Mouse (Mus musculus) intestine, embryonic 15.5 days (tissue): ENCODE measurements around the gene Gm28729. TPM values are rescaled to one million over a fixed set of nuclear protein-coding genes. Genes with fewer than 3 reads are reported as not detected.
"Not testable (repeated sequence)": the region's sequence is repeated elsewhere in the genome, so short reads cannot be mapped to it uniquely, and the experiment has no call there.

ENCODE experiments used
- ATAC-seq: fragments of 200-750 bp; cut with Nextera tagmentation; 2 replicates; pipeline ENCODE4 v1.8.0; 2017; ENCODE audit warnings: moderate TSS enrichment, moderate library complexity
- H3K27ac ChIP-seq: fragments of 300-500 bp; sonication (generic); 2 replicates; pipeline ENCODE4 v1.5.1; 2015; ENCODE audit warnings: mild to moderate bottlenecking, inconsistent platforms
- H3K27me3 ChIP-seq: fragments of 300-500 bp; sonication (generic); replicated peaks from 2 replicates; pipeline ENCODE4 v1.6.1; 2015; ENCODE audit warnings: inconsistent platforms
- H3K36me3 ChIP-seq: fragments of 300-500 bp; sonication (generic); 2 replicates; pipeline ENCODE4 v1.6.1; 2015; ENCODE audit warnings: inconsistent platforms
- H3K4me1 ChIP-seq: fragments of 300-500 bp; sonication (generic); replicated peaks from 2 replicates; pipeline ENCODE4 v1.6.1; 2015; ENCODE audit warnings: inconsistent platforms
- H3K4me2 ChIP-seq: fragments of 300-500 bp; sonication (generic); replicated peaks from 2 replicates; pipeline ENCODE4 v1.6.1; 2015; ENCODE audit warnings: mild to moderate bottlenecking, inconsistent platforms
- H3K4me3 ChIP-seq: fragments of 300-500 bp; sonication (generic); replicated peaks from 2 replicates; pipeline ENCODE4 v1.5.1; 2015; ENCODE audit warnings: inconsistent platforms
- H3K9ac ChIP-seq: fragments of 300-500 bp; sonication (generic); 2 replicates; pipeline ENCODE4 v1.6.1; 2015; ENCODE audit warnings: inconsistent platforms
- H3K9me3 ChIP-seq: fragments of 300-500 bp; sonication (generic); 2 replicates; pipeline ENCODE4 v1.6.1; 2016; ENCODE audit warnings: inconsistent platforms
- WGBS: fragments of 180-500 bp; shearing (Covaris S2); methylation state at CpG from one replicate; pipeline ENCODE4 v1.1.7; 2015; 5-methylcytosine and 5-hydroxymethylcytosine counted together
- polyA plus RNA-seq: library from polyadenylated mRNA; unstranded; fragments of >200 nt; fragmentation: Nextera tagmentation; extraction: Ambion mirVana; gene quantifications from 2 replicates; pipeline ENCODE4 v1.2.1, GENCODE M21; 2015

Gene Gm28729
- polyA plus RNA-seq, 1 experiment from 2014 or later = not detected

DNA sequence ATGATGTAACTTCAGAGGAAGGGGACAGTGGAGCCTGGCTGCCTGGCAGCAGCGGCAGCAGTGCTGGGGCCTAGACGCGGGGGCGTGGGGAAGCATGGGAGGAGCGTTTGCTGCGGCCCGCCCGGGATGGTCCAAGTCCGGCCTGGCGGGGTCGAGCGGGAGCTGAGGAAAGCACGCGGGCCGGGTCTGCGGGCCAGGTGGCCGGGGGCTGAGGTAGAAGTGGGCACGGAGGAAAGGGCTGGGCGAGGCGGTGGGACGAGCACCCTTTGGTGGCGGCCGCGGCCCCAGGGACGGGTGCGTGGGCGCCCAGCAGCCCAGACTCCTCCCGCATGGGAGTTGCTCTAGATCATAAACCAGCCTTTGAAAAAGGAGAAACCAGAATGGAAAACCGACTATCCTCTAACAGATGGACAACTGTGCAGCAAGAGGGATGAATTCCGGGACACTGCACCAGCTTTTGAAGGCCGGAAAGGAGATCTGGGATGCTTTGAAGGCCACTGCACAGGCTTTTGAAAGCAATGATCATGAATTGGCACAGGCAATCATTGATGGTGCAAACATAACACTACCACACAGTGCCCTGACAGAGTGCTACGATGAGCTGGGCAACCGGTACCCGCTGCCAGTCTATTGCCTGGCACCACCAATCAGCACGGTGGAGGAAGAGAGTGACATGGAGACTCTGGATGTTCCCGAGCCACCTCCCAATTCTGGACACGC lies 12.0 kb upstream of the Gm28729 start:
- no peaks in the 10 kb centered on the region for H3K9me3 ChIP-seq
- WGBS = 19% methylated on average over 37 of the region's 37 CpGs
- H3K4me3 ChIP-seq = peak overlapping the region; percentile 55
- no peaks in the 10 kb centered on the region for H3K36me3 ChIP-seq
- peak overlapping the region; percentile 88 for H3K4me2 ChIP-seq
- H3K27ac ChIP-seq = peak overlapping the region; percentile 81
- H3K4me1 ChIP-seq = peaks cover 18% of the 10 kb centered on the region
- peak overlapping the region; percentile 71 for H3K9ac ChIP-seq
- peak; percentile 93 for ATAC-seq
- no peaks in the 10 kb centered on the region for H3K27me3 ChIP-seq

DNA sequence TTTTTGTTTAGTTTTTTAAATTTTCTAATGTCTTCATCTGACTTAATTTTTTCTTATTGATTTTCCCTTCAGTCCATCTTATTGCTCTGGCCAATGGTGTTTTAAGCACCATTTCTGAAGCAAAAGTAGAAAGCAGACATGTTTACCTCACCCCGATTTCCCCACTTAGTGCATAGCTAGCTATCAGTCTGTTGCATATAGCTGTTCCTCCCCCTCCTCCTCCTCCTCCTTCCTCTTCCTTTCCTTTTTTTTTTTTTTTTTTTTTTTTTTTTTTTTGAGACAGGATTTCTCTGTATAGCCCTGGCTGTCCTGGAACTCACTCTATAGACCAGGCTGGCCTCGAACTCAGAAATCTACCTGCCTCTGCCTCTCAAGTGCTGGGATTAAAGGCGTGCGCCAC lies 11.0 kb upstream of the Gm28729 start:
- H3K27me3 ChIP-seq, H3K9ac ChIP-seq, ATAC-seq, H3K27ac ChIP-seq, H3K36me3 ChIP-seq, H3K9me3 ChIP-seq, H3K4me3 ChIP-seq, H3K4me2 ChIP-seq: not testable (repeated sequence)
- 91% methylated on average over 4 of the region's 4 CpGs for WGBS
- peaks cover 18% of the 10 kb centered on the region for H3K4me1 ChIP-seq

DNA sequence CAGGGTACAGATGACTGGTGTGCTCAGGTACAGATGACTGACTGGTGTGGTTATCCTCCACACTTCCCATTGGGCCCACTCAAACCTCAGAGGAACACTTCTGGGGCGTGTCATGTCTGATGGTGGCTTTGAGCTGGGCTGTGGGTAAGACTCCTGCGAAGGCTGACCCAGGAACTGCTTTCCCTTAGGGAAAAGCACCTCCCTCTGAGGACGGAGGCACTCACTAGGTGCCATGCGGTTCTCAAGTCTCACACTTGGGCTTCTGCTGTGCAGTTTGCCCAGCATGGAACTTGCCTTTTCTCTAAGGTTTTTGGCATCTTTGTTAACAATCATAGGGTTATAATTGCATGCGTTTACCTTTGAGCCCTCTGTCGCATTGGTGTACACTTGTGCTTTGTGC lies 10.4 kb upstream of the Gm28729 start:
- ATAC-seq = no peak
- Histone ChIP-seq H3K36me3 (no peaks in the 10 kb centered on the region), H3K27me3 (no peaks in the 10 kb centered on the region), H3K9ac (no peak overlapping the region), H3K9me3 (no peaks in the 10 kb centered on the region), H3K4me3 (no peak overlapping the region), H3K27ac (no peak overlapping the region), H3K4me2 (no peak overlapping the region), H3K4me1 (peaks cover 24% of the 10 kb centered on the region)
- 86% methylated on average over 6 of the region's 6 CpGs for WGBS

DNA sequence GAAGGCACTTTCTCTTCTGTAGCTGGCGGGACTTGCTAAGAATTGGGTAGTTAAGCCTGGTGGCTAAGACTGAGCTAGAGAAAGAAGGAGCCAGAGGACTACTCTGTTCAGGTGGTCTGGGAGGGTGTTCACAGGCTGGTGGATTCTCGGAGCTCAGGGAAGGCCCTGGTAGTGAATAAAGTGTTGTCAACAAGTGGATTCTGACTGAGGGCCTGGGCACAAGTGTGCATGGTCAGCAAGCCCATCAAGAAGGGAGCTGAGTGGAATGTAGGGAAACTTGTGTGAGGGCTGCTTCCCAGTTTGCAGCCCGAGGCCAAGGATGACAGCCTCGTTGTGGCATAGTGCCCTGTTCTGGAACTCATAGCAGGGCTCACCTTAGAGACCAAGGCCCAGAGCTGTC lies 9.2 kb upstream of the Gm28729 start:
- Histone ChIP-seq H3K36me3 (no peaks in the 10 kb centered on the region), H3K27ac (no peak overlapping the region), H3K4me2 (no peak overlapping the region), H3K4me1 (peaks cover 25% of the 10 kb centered on the region), H3K9me3 (no peaks in the 10 kb centered on the region), H3K4me3 (no peak overlapping the region), H3K9ac (no peak overlapping the region), H3K27me3 (no peaks in the 10 kb centered on the region)
- ATAC-seq = no peak
- WGBS = 88% methylated on average over 4 of the region's 4 CpGs

DNA sequence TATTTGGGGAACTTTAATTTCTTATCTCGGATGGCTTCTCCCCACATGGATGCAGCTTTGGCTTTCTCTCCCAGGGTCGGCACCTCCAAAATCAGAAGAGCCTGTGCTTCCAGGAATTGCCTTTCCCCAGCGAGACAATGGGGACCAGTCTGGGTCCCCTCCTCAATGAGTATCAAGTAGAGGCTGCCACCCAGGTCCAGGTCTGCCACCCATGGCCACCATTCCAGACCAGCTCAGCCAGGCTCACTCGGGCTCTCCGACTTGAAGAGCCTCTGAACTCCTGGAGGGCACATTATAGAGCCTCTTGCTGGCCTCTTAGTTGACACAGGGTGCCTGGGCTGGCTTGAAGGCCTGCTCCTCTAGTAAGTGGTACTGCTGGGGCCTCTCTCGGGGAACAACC lies 8.4 kb upstream of the Gm28729 start:
- no peak overlapping the region for H3K4me3 ChIP-seq
- peaks cover 25% of the 10 kb centered on the region for H3K4me1 ChIP-seq
- H3K36me3 ChIP-seq = no peaks in the 10 kb centered on the region
- H3K4me2 ChIP-seq = no peak overlapping the region
- H3K9me3 ChIP-seq = no peaks in the 10 kb centered on the region
- H3K9ac ChIP-seq = no peak overlapping the region
- no peak for ATAC-seq
- no peaks in the 10 kb centered on the region for H3K27me3 ChIP-seq
- no peak overlapping the region for H3K27ac ChIP-seq
- WGBS = 63% methylated on average over 6 of the region's 6 CpGs

DNA sequence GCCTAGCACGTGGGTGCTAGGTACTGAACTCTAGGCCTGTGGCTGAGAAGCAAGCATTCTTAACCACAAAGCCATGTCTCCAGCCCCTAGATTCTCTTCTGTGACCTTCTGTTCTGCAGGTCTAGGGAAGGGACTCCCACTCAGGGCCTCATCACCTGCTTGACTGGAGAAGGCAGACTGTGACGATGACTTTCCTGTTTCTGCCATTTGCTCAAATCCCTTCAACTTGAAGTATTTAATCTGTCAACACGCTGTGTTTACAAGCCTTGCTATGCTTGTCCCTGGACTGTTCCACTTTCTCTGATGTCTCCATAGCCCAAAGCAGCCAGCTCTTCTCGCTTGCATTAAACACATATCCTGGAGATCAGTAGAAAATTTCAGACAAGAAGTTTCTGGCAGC lies 7.5 kb upstream of the Gm28729 start:
- no peak overlapping the region for H3K4me3 ChIP-seq
- 66% methylated on average over 4 of the region's 4 CpGs for WGBS
- ATAC-seq = no peak
- no peak overlapping the region for H3K9ac ChIP-seq
- H3K27me3 ChIP-seq = no peaks in the 10 kb centered on the region
- no peaks in the 10 kb centered on the region for H3K36me3 ChIP-seq
- H3K4me1 ChIP-seq = peaks cover 25% of the 10 kb centered on the region
- H3K9me3 ChIP-seq = no peaks in the 10 kb centered on the region
- no peak overlapping the region for H3K27ac ChIP-seq
- no peak overlapping the region for H3K4me2 ChIP-seq

DNA sequence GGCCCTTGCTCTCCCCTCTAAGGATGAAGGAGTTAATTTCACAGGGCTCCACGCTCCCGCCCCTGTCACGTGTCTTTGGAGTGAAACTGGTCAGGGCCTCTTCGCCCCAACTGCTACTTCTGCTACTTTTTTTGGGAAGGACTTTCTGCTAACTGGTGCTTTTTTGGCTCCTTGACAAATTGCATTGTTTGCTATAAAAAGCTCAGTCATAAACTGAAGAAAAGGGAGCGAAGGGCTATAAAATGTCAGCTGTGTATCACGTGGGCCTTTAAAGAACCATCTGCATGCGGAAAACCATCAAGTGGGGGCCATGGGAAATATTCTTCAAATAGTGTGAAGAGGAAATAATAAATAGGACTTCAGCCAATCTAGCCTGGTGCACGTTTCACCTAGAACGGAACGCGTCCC lies 5.6 kb upstream of the Gm28729 start:
- Histone ChIP-seq H3K4me1 (0 out of 2 replicates have a peak, but pooled peaks cover 13% of the 10 kb centered on the region), H3K36me3 (no peaks in the 10 kb centered on the region), H3K4me3 (no peak overlapping the region), H3K9me3 (no peaks in the 10 kb centered on the region), H3K4me2 (peak overlapping the region; percentile 41), H3K27ac (no peak overlapping the region), H3K9ac (no peak overlapping the region), H3K27me3 (no peaks in the 10 kb centered on the region)
- peak; percentile 75 for ATAC-seq
- 31% methylated on average over 11 of the region's 11 CpGs for WGBS

DNA sequence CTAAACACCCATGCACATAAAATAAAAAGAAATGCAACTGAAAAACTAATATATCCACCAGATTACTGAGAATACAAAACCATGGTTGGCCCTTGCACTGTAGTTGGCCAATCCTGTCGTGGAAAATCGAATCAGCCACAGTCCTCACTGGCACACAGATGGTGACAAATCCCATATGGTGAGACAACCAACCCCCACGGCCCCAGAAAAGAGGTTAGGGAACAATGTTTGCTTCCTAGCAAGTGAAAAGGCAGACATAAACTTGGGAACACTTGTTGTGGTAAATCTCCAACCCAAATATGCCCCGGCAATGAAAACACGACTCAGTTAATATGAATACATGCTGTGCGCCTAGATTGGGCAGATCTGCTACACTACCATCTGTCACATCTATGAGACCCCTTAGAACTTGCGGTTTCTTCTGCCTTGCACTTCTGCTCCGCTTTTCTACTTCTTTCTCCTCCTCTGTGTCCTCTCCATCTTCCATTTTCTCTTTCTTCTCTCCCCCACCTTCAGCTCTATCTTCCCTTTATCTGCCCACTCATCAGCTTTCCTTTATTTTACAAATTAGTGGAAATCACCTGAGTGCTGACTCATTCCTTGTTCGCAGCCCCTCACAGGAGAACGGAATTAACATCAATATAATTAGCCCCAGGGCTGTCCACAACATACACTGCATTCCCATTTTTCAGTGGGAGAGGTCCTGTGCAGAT lies 5.1 kb upstream of the Gm28729 start:
- 65% methylated on average over 10 of the region's 10 CpGs for WGBS
- Histone ChIP-seq H3K36me3 (no peaks in the 10 kb centered on the region), H3K4me1 (0 out of 2 replicates have a peak, but pooled peaks cover 13% of the 10 kb centered on the region), H3K27ac (no peak overlapping the region), H3K4me2 (peak overlapping the region; percentile 41), H3K9ac (no peak overlapping the region), H3K27me3 (no peaks in the 10 kb centered on the region), H3K9me3 (no peaks in the 10 kb centered on the region), H3K4me3 (no peak overlapping the region)
- ATAC-seq = no peak

DNA sequence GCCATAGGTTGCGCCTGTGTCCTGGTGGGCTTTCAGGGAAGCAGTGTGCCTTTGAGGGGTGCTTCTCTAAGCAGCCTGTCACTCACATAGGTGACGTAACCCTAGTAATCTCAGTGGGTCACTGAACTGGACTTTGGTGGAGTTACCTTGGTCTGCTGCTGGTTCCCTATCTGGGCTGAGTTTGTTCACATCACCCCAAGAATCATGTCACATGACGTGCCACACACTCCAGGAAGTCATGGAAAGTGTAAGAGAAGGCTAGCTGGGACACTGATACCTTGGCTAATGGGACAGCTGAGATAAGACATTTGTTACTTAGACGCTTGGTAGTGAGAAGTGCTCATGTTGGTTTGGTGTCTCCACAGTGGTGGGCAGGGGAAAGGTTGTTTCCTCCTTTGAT lies 947 bp upstream of the Gm28729 start:
- 78% methylated on average over 4 of the region's 4 CpGs for WGBS
- no peaks in the 10 kb centered on the region for H3K27me3 ChIP-seq
- no peaks in the 10 kb centered on the region for H3K9me3 ChIP-seq
- H3K27ac ChIP-seq = no peak overlapping the region
- no peaks in the 10 kb centered on the region for H3K36me3 ChIP-seq
- no peak overlapping the region for H3K9ac ChIP-seq
- 0 out of 2 replicates have a peak, but pooled peaks cover 6% of the 10 kb centered on the region for H3K4me1 ChIP-seq
- no peak overlapping the region for H3K4me2 ChIP-seq
- ATAC-seq = no peak
- H3K4me3 ChIP-seq = no peak overlapping the region

DNA sequence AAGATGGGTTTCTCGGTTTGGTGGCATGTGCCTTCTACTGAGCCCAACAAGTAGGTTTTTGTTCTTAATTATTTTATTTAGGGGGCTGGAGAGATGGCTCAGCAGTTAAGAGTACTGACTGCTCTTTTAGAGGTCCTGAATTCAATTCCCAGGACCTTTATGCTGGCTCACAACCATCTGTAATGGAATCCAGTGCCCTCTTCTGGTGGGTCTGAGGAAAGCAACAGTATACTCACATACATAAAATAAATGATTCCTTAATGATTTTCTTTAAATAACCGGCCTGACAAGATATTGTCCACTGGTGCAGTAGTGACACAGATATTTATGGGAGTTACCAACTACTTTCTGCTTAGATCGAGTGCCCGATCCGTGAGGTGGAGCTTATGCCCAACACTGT lies 1.9 kb downstream of the Gm28729 start:
- Histone ChIP-seq H3K9ac (no peak overlapping the region), H3K36me3 (no peaks in the 10 kb centered on the region), H3K4me3 (no peak overlapping the region), H3K27ac (no peak overlapping the region), H3K4me2 (no peak overlapping the region), H3K27me3 (no peaks in the 10 kb centered on the region), H3K9me3 (no peaks in the 10 kb centered on the region), H3K4me1 (no peaks in the 10 kb centered on the region)
- WGBS = 87% methylated on average over 5 of the region's 5 CpGs
- no peak for ATAC-seq

DNA sequence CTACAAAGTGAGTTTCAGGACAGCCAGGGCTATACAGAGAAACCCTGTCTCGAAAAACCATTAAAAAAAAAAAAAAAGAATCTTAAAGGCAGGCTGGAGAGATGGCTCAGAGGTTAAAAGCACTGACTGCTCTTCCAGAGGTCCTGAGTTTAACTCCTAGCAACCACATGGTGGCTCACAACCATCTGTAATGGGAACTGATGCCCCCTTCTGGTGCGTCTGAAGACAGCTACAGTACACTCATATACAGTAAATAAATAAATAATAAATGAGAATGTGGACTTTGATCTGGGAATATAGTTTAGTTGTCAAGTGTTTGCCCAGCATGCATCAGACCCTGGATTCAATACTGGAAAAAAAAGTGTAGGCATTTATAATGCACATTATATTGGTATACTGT lies 3.5 kb downstream of the Gm28729 start:
- not testable (repeated sequence) for H3K9ac ChIP-seq, ATAC-seq, H3K27ac ChIP-seq, H3K27me3 ChIP-seq, H3K4me2 ChIP-seq, H3K4me3 ChIP-seq, H3K9me3 ChIP-seq, H3K36me3 ChIP-seq, H3K4me1 ChIP-seq
- WGBS = 80% methylated on average over 2 of the region's 2 CpGs

DNA sequence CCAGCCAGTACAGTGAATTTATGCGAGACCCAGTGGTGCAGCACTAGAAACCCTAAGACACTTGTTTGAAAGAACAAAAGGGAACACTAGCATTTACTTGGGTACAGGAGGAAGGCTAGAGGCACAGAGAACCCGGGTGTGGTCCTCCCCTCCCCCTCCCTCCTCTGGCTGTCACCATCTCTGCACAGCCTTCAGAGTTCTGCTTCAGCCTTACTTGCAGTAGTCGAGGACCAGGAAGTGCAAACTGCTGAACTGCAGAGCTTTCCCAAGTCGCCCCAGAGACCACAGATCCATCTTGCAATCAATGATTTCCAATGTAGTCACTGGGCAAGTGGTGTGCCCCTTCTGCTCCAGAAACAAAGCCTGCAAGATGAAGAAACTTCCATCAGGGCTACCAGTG lies 7.6 kb downstream of the Gm28729 start:
- H3K4me3 ChIP-seq = no peak overlapping the region
- H3K4me1 ChIP-seq = no peaks in the 10 kb centered on the region
- H3K4me2 ChIP-seq = no peak overlapping the region
- H3K9me3 ChIP-seq = no peaks in the 10 kb centered on the region
- no peaks in the 10 kb centered on the region for H3K36me3 ChIP-seq
- H3K27me3 ChIP-seq = no peaks in the 10 kb centered on the region
- WGBS = 25% methylated on average over 4 of the region's 4 CpGs
- no peak overlapping the region for H3K9ac ChIP-seq
- ATAC-seq = no peak
- no peak overlapping the region for H3K27ac ChIP-seq

DNA sequence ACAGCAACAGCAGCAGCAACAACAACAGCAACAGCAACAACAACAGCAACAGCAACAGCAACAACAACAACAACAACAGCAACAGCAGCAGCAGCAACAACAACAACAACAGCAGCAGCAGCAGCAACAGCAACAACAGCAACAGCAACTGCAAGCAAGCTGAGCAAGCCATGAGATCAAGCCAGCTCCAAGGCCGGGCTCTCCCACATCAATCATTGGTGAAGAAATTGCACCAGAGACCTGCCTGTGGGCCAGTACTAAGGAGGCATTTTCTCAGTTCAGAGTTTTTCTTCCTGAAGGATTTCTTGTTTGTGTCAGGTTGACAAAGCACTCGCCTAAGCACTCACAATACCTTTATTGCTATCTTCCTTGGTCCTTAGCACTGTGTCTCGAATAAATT lies 8.3 kb downstream of the Gm28729 start:
- H3K27ac ChIP-seq = no peak overlapping the region
- no peaks in the 10 kb centered on the region for H3K36me3 ChIP-seq
- no peak overlapping the region for H3K9ac ChIP-seq
- H3K4me2 ChIP-seq = no peak overlapping the region
- H3K4me3 ChIP-seq = no peak overlapping the region
- H3K27me3 ChIP-seq = no peaks in the 10 kb centered on the region
- 49% methylated on average over 3 of the region's 3 CpGs for WGBS
- no peaks in the 10 kb centered on the region for H3K9me3 ChIP-seq
- no peaks in the 10 kb centered on the region for H3K4me1 ChIP-seq
- ATAC-seq = no peak
